Mouse (Mus musculus) neural tube, embryonic 13.5 days (tissue): Measurements from ENCODE around the gene Herc6. TPM values are rescaled to one million over a fixed set of nuclear protein-coding genes. Genes with fewer than 3 reads are reported as not detected.
A peak's percentile ranks its signal among the peaks of the same experiment; 100 is the strongest.
"Not testable (repeated sequence)": the region's sequence is repeated elsewhere in the genome, so short reads cannot be mapped to it uniquely, and the experiment has no call there.

Source experiments
- ATAC-seq: fragments of 200-750 bp; cut with Nextera tagmentation; 2 replicates; pipeline ENCODE4 v1.8.0; 2017; ENCODE audit warnings: low read depth, mild to moderate bottlenecking, moderate TSS enrichment, moderate library complexity
- H3K27ac ChIP-seq: fragments of 300-500 bp; sonication (generic); replicated peaks from 2 replicates; pipeline ENCODE4 v1.5.1; 2015; ENCODE audit warnings: moderate library complexity, mild to moderate bottlenecking, inconsistent platforms
- H3K27me3 ChIP-seq: fragments of 300-500 bp; sonication (generic); 2 replicates; pipeline ENCODE4 v1.6.1; 2015; ENCODE audit warnings: mild to moderate bottlenecking, inconsistent platforms
- H3K36me3 ChIP-seq: fragments of 300-500 bp; sonication (generic); 2 replicates; pipeline ENCODE4 v1.6.1; 2015; ENCODE audit warnings: mild to moderate bottlenecking, inconsistent platforms
- H3K4me1 ChIP-seq: fragments of 300-500 bp; sonication (generic); replicated peaks from 2 replicates; pipeline ENCODE4 v1.6.1; 2015; ENCODE audit warnings: inconsistent platforms
- H3K4me2 ChIP-seq: fragments of 300-500 bp; sonication (generic); 2 replicates; pipeline ENCODE4 v1.6.1; 2015; ENCODE audit warnings: inconsistent platforms, mild to moderate bottlenecking, moderate library complexity
- H3K4me3 ChIP-seq: fragments of 300-500 bp; sonication (generic); 2 replicates; pipeline ENCODE4 v1.5.1; 2015; ENCODE audit warnings: mild to moderate bottlenecking, inconsistent platforms
- H3K9ac ChIP-seq: fragments of 300-500 bp; sonication (generic); 2 replicates; pipeline ENCODE4 v1.6.1; 2015; ENCODE audit warnings: moderate library complexity, mild to moderate bottlenecking, inconsistent platforms
- H3K9me3 ChIP-seq: fragments of 300-500 bp; sonication (generic); 2 replicates; pipeline ENCODE4 v1.6.1; 2016; ENCODE audit warnings: inconsistent platforms
- WGBS: fragments of 180-500 bp; shearing (Covaris S2); methylation state at CpG from one replicate; pipeline ENCODE4 v1.1.7; 2015; 5-methylcytosine and 5-hydroxymethylcytosine counted together
- polyA plus RNA-seq: library from polyadenylated mRNA; unstranded; fragments of >200 nt; fragmentation: Nextera tagmentation; extraction: Ambion mirVana; gene quantifications from 2 replicates; pipeline ENCODE4 v1.2.1, GENCODE M21; 2015

Herc6 gene
- polyA plus RNA-seq, 1 experiment from 2014 or later, result 1.4 TPM

DNA sequence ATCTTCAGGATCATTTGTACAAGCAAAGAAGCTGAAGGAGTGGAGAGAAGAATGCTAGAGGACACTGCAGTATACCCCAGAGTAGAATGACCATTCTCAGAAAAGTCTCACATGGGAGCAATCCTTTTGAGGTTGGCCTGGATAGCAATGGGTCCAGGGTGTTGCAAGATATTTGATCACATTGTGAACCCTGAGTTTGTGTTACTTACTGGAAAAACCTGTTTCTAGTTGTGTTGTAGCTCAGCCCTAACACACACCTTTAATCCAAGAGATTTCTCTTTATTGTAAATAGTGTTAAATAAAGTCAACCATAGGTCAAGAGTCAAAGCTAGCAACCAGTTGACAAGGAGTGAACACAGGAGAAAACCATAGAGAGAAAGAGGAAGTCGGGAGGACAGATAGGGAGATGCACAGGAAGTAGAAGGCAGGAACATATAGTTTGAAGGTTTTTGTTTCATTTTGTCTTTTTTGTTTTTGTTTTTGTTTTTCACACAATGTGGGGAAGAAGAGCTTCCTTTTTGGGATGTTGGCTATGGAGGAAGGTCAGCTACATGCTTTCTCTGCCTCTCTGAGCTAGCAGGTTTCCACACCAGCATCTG lies 39.0 kb upstream of the Herc6 start:
- WGBS, result 100% methylated on average over 1 of the region's 1 CpGs

GRCm38 (mm10) chr6:57543591-57543990 lies 37.2 kb upstream of the Herc6 start:
- not testable (repeated sequence) for ATAC-seq, H3K9ac ChIP-seq

More for the DNA sequence above, 39.0 kb upstream of the Herc6 start:
- H3K27ac ChIP-seq, result no peak overlapping the region
- H3K4me1 ChIP-seq, result no peaks in the 10 kb centered on the region
- H3K9me3 ChIP-seq, result no peaks in the 10 kb centered on the region
- no peak overlapping the region for H3K9ac ChIP-seq
- H3K27me3 ChIP-seq, result no peaks in the 10 kb centered on the region
- no peak overlapping the region for H3K4me3 ChIP-seq
- ATAC-seq, result no peak
- no peak overlapping the region for H3K4me2 ChIP-seq
- H3K36me3 ChIP-seq, result no peaks in the 10 kb centered on the region

GRCm38 (mm10) chr6:57544866-57545265 lies 35.9 kb upstream of the Herc6 start:
- no peak overlapping the region for H3K27ac ChIP-seq
- H3K4me3 ChIP-seq, result no peak overlapping the region
- no peak overlapping the region for H3K9ac ChIP-seq
- H3K4me2 ChIP-seq, result no peak overlapping the region
- WGBS, result 74% methylated on average over 2 of the region's 2 CpGs
- H3K4me1 ChIP-seq, result no peaks in the 10 kb centered on the region
- no peaks in the 10 kb centered on the region for H3K27me3 ChIP-seq
- ATAC-seq, result no peak; the same call in 1 of the 2 replicates
- H3K36me3 ChIP-seq, result no peaks in the 10 kb centered on the region
- no peaks in the 10 kb centered on the region for H3K9me3 ChIP-seq

More at GRCm38 (mm10) chr6:57543591-57543990, 37.2 kb upstream of the Herc6 start:
- H3K9me3 ChIP-seq, H3K4me2 ChIP-seq, H3K4me1 ChIP-seq, H3K36me3 ChIP-seq, H3K4me3 ChIP-seq, H3K27ac ChIP-seq, H3K27me3 ChIP-seq: not testable (repeated sequence)

GRCm38 (mm10) chr6:57551211-57551796 lies 29.5 kb upstream of the Herc6 start:
- Histone ChIP-seq H3K27ac (no peak overlapping the region), H3K27me3 (no peaks in the 10 kb centered on the region), H3K9ac (no peak overlapping the region), H3K36me3 (no peaks in the 10 kb centered on the region), H3K4me1 (no peaks in the 10 kb centered on the region), H3K4me3 (no peak overlapping the region), H3K4me2 (no peak overlapping the region), H3K9me3 (no peaks in the 10 kb centered on the region)
- WGBS, result 84% methylated on average over 3 of the region's 3 CpGs
- ATAC-seq, result no peak

GRCm38 (mm10) chr6:57557796-57558317 lies 22.9 kb upstream of the Herc6 start:
- H3K27me3 ChIP-seq, result no peaks in the 10 kb centered on the region
- no peak overlapping the region for H3K9ac ChIP-seq
- H3K4me3 ChIP-seq, result no peak overlapping the region
- H3K4me1 ChIP-seq, result no peaks in the 10 kb centered on the region
- H3K36me3 ChIP-seq, result no peaks in the 10 kb centered on the region
- H3K9me3 ChIP-seq, result 0 out of 2 replicates have a peak, but pooled peaks cover 4% of the 10 kb centered on the region
- WGBS, result 79% methylated on average over 4 of the region's 4 CpGs
- ATAC-seq, result no peak
- H3K27ac ChIP-seq, result no peak overlapping the region
- no peak overlapping the region for H3K4me2 ChIP-seq

DNA sequence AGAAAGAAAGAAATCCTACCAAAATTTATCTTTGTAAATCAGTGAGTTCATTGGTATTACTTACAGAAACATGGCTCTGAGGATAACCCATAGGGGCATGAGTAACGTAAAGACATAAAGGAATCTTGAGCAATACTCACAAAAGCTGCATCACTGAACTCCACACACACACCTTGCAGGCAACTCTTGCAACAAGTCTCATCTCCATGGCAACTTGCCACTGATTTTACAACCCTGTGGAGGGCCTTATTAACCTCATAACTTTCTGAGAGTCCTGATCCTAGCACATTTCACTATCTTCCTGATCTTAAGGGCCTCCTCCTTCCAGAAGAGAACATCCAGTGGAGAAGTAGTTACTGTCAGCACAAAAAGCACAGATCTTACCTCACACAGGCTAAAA lies 17.3 kb upstream of the Herc6 start:
- ATAC-seq, result no peak
- Histone ChIP-seq H3K36me3 (no peaks in the 10 kb centered on the region), H3K4me1 (no peaks in the 10 kb centered on the region), H3K27ac (no peak overlapping the region), H3K27me3 (no peaks in the 10 kb centered on the region), H3K9me3 (0 out of 2 replicates have a peak, but pooled peaks cover 4% of the 10 kb centered on the region), H3K4me3 (no peak overlapping the region), H3K4me2 (no peak overlapping the region), H3K9ac (no peak overlapping the region)
- WGBS, result 88% methylated on average over 1 of the region's 1 CpGs

DNA sequence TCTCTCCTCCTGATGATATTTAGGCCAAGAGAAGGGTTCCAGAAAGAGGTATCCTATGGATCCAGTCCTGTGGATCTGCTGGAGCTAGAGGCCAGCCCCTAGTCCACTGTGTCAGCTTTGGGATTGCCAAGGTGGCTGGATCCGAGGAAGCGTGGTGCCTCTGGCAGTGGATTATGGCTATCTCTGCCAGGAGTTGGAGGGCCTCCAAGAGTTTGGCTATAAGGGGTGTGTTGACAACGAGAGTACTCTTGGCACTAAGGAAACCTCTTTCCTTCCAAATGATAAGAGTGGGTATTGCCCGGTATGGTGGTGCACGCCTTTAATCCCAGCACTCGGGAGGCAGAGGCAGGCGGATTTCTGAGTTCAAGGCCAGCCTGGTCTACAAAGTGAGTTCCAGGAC lies 15.3 kb upstream of the Herc6 start:
- 93% methylated on average over 7 of the region's 7 CpGs for WGBS
- Histone ChIP-seq H3K27ac (no peak overlapping the region), H3K27me3 (no peaks in the 10 kb centered on the region), H3K9ac (no peak overlapping the region), H3K4me3 (no peak overlapping the region), H3K4me2 (no peak overlapping the region), H3K4me1 (no peaks in the 10 kb centered on the region), H3K36me3 (no peaks in the 10 kb centered on the region), H3K9me3 (0 out of 2 replicates have a peak, but pooled peaks cover 4% of the 10 kb centered on the region)
- ATAC-seq, result no peak

DNA sequence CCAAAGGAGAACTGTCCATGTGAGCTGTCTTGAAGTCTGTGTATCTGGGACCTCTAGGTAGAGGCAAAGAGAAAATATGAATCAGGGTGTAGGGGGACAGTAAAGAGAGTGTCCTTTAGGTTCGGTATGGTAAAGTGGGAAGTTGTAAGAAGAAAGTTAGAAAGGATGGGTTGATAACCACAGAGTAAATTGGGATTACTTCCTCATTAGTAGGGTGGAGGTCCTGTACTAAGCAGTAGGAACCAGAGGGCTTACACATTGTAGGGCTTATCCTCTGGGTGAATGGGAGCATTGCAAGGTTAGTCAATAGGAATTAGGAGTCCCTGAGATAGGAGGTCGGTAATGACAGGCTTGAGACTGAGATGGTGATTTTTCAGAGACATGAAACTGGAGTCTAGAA lies 13.2 kb upstream of the Herc6 start:
- H3K4me1 ChIP-seq, result no peaks in the 10 kb centered on the region
- ATAC-seq, result no peak
- no peaks in the 10 kb centered on the region for H3K36me3 ChIP-seq
- no peak overlapping the region for H3K27ac ChIP-seq
- no peaks in the 10 kb centered on the region for H3K9me3 ChIP-seq
- no peak overlapping the region for H3K4me2 ChIP-seq
- no peak overlapping the region for H3K9ac ChIP-seq
- H3K27me3 ChIP-seq, result no peaks in the 10 kb centered on the region
- WGBS, result 90% methylated on average over 2 of the region's 2 CpGs
- H3K4me3 ChIP-seq, result no peak overlapping the region

DNA sequence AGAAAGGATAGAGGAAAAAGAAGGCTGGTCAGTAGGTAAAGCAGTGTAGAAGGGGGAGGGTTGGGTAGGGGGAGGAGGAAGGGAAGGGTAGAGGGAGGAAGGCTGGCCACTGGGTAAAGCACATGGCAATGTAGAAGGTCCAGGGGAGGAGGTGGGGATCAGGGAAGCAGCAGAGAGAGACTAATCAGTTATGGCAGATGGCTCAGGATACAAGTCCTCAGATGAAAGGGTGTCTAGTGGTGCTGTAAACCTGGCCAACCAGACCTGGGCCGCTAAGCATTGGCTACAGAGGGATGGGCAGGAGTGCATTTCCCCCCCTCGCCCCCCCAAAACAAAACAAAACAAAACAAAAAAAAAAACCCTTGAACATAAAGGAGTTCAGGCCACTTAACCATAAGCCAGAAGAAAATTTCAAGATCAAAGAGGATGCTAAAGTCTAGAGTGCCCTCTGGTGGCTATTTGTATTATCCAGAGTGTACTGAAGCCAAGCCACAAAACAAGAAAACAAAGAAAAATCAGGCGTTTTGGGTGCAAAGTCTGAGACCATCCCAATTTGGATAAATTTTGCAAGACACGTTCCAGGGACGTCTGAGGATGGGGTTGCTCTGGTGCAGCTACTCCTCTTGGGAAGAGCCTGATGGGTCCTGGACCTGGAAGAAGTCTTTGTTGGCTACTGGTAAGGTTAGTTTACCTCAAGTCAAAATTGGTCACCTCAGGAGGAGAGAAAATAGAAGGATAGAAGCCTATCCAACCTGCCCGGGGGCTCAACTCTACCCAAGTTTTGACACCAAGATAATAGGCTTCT lies 10.4 kb upstream of the Herc6 start:
- H3K27ac ChIP-seq, result no peak overlapping the region
- no peak overlapping the region for H3K4me3 ChIP-seq
- no peaks in the 10 kb centered on the region for H3K9me3 ChIP-seq
- peak; percentile 43; the same call in 1 of the 2 replicates for ATAC-seq
- H3K4me1 ChIP-seq, result no peaks in the 10 kb centered on the region
- 15% methylated on average over 6 of the region's 6 CpGs for WGBS
- H3K27me3 ChIP-seq, result no peaks in the 10 kb centered on the region
- H3K36me3 ChIP-seq, result no peaks in the 10 kb centered on the region
- H3K4me2 ChIP-seq, result no peak overlapping the region
- H3K9ac ChIP-seq, result no peak overlapping the region

- ATAC-seq, result no peak
- no peak overlapping the region for H3K4me2 ChIP-seq
- no peak overlapping the region for H3K27ac ChIP-seq
- no peaks in the 10 kb centered on the region for H3K36me3 ChIP-seq
- H3K27me3 ChIP-seq, result no peaks in the 10 kb centered on the region
- no peak overlapping the region for H3K4me3 ChIP-seq
- H3K9ac ChIP-seq, result no peak overlapping the region
- no peaks in the 10 kb centered on the region for H3K9me3 ChIP-seq
- no peaks in the 10 kb centered on the region for H3K4me1 ChIP-seq
Observed at GRCm38 (mm10) chr6:57571587-57571986, 9.2 kb upstream of the Herc6 start.

- Histone ChIP-seq H3K36me3 (no peaks in the 10 kb centered on the region), H3K4me1 (peaks cover 12% of the 10 kb centered on the region), H3K4me2 (peak overlapping the region; percentile 64), H3K27ac (no peak overlapping the region), H3K27me3 (no peaks in the 10 kb centered on the region), H3K9ac (no peak overlapping the region), H3K9me3 (no peaks in the 10 kb centered on the region), H3K4me3 (peak overlapping the region; percentile 40; the same call in 1 of the 2 replicates)
- no peak for ATAC-seq
- 89% methylated on average over 12 of the region's 12 CpGs for WGBS
Observed at GRCm38 (mm10) chr6:57581595-57581994, 795 bp downstream of the Herc6 start.

- Histone ChIP-seq H3K27ac (no peak overlapping the region), H3K9me3 (no peaks in the 10 kb centered on the region), H3K9ac (no peak overlapping the region), H3K4me2 (no peak overlapping the region), H3K4me1 (peaks cover 12% of the 10 kb centered on the region), H3K36me3 (no peaks in the 10 kb centered on the region), H3K4me3 (no peak overlapping the region), H3K27me3 (no peaks in the 10 kb centered on the region)
- ATAC-seq, result no peak
- 82% methylated on average over 4 of the region's 4 CpGs for WGBS
Observed at GRCm38 (mm10) chr6:57582356-57582755, 1.6 kb downstream of the Herc6 start.
